In the genomic region with DNA sequence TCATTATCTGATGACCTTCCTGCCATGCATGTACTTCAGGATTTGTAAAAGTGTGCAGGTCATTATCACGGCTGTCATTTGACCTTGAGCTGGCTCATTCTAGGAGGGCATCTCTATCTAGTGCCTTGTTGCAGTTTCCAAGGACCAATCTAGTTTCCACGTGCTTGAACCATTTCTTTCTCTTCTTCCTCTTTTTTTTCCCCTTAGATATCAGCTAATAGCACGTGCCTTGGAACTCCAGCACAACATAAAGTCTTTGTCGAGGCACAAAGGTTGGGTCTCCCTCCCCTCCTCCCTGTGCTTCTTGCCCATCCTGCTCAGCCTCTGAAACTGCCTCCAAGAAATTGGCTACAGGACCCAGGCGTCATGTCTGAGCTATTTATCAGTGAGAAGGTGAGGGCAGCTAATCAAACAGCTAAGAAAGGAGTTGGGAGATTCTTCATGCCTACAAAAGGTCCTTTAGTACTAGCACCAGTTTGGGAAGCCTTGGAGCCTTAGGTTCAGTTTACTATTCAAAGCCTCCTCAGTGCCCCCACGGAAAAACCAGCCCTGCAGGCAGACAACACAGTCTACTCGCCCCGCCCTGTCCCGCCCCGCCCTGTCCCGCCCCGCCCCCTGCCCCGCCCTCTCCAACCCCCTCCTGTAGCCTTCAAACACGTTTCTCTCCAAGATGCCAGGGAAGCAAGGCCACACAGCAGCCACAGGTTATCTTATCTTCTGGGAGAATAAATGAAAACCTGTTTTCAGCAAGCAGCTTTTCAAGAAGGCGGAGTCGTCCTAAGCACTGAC, we compare ENCODE assay signal across 10 mouse cellular contexts.
DNase-seq lines count a peak whose midpoint lies in the region; ATAC-seq lines count a peak whose summit lies in the region.
"Had no signal": no experiment of that assay in that cellular context is flagged by ENCODE, and none has a peak within 500 bp of the region (broad histone marks: within the 10 kb centered on the region; RNA-seq: fewer than 3 reads in every experiment).

No protein-coding gene starts in this region.

- H3K27ac ChIP-seq in heart, embryonic 10.5 days: no peak overlapping the region
- no peak overlapping the region for H3K27ac ChIP-seq in lung, embryonic 15.5 days
- H3K27ac ChIP-seq in embryonic facial prominence, embryonic 13.5 days: no peak overlapping the region
- no peak overlapping the region for H3K27ac ChIP-seq in neural tube, embryonic 13.5 days (replicated peaks)

- peak overlapping the region; percentile 24; the same call in 1 of the 2 replicates for H3K4me3 ChIP-seq in heart, embryonic 10.5 days
- no peak overlapping the region for H3K4me3 ChIP-seq in lung, embryonic 15.5 days
- no peak overlapping the region for H3K4me3 ChIP-seq in embryonic facial prominence, embryonic 13.5 days
- no peak overlapping the region for H3K4me3 ChIP-seq in neural tube, embryonic 13.5 days

- 0 out of 2 replicates have a peak, but pooled peaks cover 5% of the 10 kb centered on the region for H3K27me3 ChIP-seq in heart, embryonic 10.5 days (ENCODE audit: insufficient read depth, poor library complexity, severe bottlenecking)
- no peaks in the 10 kb centered on the region for H3K27me3 ChIP-seq in lung, embryonic 15.5 days
- H3K27me3 ChIP-seq in embryonic facial prominence, embryonic 13.5 days: peaks cover 7% of the 10 kb centered on the region
- H3K27me3 ChIP-seq in neural tube, embryonic 13.5 days: no peaks in the 10 kb centered on the region

- peaks cover 8% of the 10 kb centered on the region for H3K4me1 ChIP-seq in heart, embryonic 10.5 days
- H3K4me1 ChIP-seq in lung, embryonic 15.5 days: peaks cover 11% of the 10 kb centered on the region; the same call in 1 of the 2 replicates
- H3K4me1 ChIP-seq in embryonic facial prominence, embryonic 13.5 days: peaks cover 6% of the 10 kb centered on the region
- 0 out of 2 replicates have a peak, but pooled peaks cover 3% of the 10 kb centered on the region for H3K4me1 ChIP-seq in neural tube, embryonic 13.5 days (replicated peaks)

- WGBS in heart, embryonic 10.5 days: 12% methylated on average over 16 of the region's 16 CpGs
- WGBS in lung, embryonic 15.5 days: 14% methylated on average over 16 of the region's 16 CpGs
- 16% methylated on average over 16 of the region's 16 CpGs for WGBS in embryonic facial prominence, embryonic 13.5 days
- WGBS in neural tube, embryonic 13.5 days: 17% methylated on average over 16 of the region's 16 CpGs

- H3K4me2 ChIP-seq in lung, embryonic 15.5 days: peak overlapping the region; percentile 34
- H3K4me2 ChIP-seq in embryonic facial prominence, embryonic 13.5 days: peak overlapping the region; percentile 20; the same call in 1 of the 2 replicates
- 0 out of 2 replicates have a peak overlapping the region, but pooled peaks have one; percentile 5 for H3K4me2 ChIP-seq in neural tube, embryonic 13.5 days

- no peak for ATAC-seq in lung, embryonic 15.5 days (ENCODE audit: borderline replicate concordance, extremely low read depth, low FRiP score, low TSS enrichment)
- ATAC-seq in embryonic facial prominence, embryonic 13.5 days (ENCODE audit: insufficient number of reproducible peaks, insufficient read depth, low FRiP score, low TSS enrichment, low read depth): no peak
- no peak for ATAC-seq in neural tube, embryonic 13.5 days (ENCODE audit: low read depth)

- no peak overlapping the region for H3K9ac ChIP-seq in lung, embryonic 15.5 days
- no peak overlapping the region for H3K9ac ChIP-seq in embryonic facial prominence, embryonic 13.5 days
- no peak overlapping the region for H3K9ac ChIP-seq in neural tube, embryonic 13.5 days

- no peaks in the 10 kb centered on the region for H3K9me3 ChIP-seq in heart, embryonic 10.5 days
- no peaks in the 10 kb centered on the region for H3K9me3 ChIP-seq in lung, embryonic 15.5 days
- no peaks in the 10 kb centered on the region for H3K9me3 ChIP-seq in embryonic facial prominence, embryonic 13.5 days
- H3K9me3 ChIP-seq in neural tube, embryonic 13.5 days: no peaks in the 10 kb centered on the region

- H3K36me3 ChIP-seq in heart, embryonic 10.5 days: no peaks in the 10 kb centered on the region
- H3K36me3 ChIP-seq in lung, embryonic 15.5 days: no peaks in the 10 kb centered on the region
- H3K36me3 ChIP-seq in embryonic facial prominence, embryonic 13.5 days: no peaks in the 10 kb centered on the region
- no peaks in the 10 kb centered on the region for H3K36me3 ChIP-seq in neural tube, embryonic 13.5 days

- no peak for DNase-seq in heart, embryonic 10.5 days (ENCODE audit: low spot score)
- no peak for DNase-seq in heart, adult 8-10 months (ENCODE audit: low spot score)
- DNase-seq in lung, postnatal 25 days (ENCODE audit: low spot score): no peak
- DNase-seq in ovary, postnatal 14 days (ENCODE audit: low spot score): no peak
- no peak for DNase-seq in urinary bladder, postnatal 4 days (ENCODE audit: low spot score in 2 of 2)
- DNase-seq: cerebellum, adult 11 months; kidney, adult 11 months had no signal
